Mouse (Mus musculus) heart, embryonic 11.5 days (tissue): ENCODE data around the gene Slc9a9. TPM values are rescaled to one million over a fixed set of nuclear protein-coding genes. Genes with fewer than 3 reads are reported as not detected.
A peak's percentile ranks its signal among the peaks of the same experiment; 100 is the strongest.

Experiments used
- ATAC-seq: fragments of 200-750 bp; cut with Nextera tagmentation; replicated peaks from 2 replicates; pipeline ENCODE4 v1.8.0; 2017; ENCODE audit warnings: moderate library complexity; ENCODE audit not compliant: insufficient number of reproducible peaks, low FRiP score, low TSS enrichment
- H3K27ac ChIP-seq: fragments of 300-500 bp; sonication (generic); 2 replicates; pipeline ENCODE4 v1.5.1; 2014; ENCODE audit warnings: mild to moderate bottlenecking, low read depth, low read length
- H3K27me3 ChIP-seq: fragments of 300-500 bp; sonication (generic); 2 replicates; pipeline ENCODE4 v1.6.1; 2014; ENCODE audit warnings: mild to moderate bottlenecking, low read length, mixed read lengths; ENCODE audit not compliant: control insufficient read depth, insufficient read depth
- H3K36me3 ChIP-seq: fragments of 300-500 bp; sonication (generic); 2 replicates; pipeline ENCODE4 v1.6.1; 2014; ENCODE audit warnings: mild to moderate bottlenecking, low read length, moderate library complexity, mixed read lengths; ENCODE audit not compliant: control insufficient read depth, insufficient read depth
- H3K4me1 ChIP-seq: fragments of 300-500 bp; sonication (generic); 2 replicates; pipeline ENCODE4 v1.6.1; 2014; ENCODE audit warnings: low read length; ENCODE audit not compliant: control insufficient read depth, insufficient read depth
- H3K4me2 ChIP-seq: fragments of 300-500 bp; sonication (generic); 2 replicates; pipeline ENCODE4 v1.6.1; 2014; ENCODE audit warnings: mild to moderate bottlenecking, moderate library complexity
- H3K4me3 ChIP-seq: fragments of 300-500 bp; sonication (generic); 2 replicates; pipeline ENCODE4 v1.5.1; 2014; ENCODE audit warnings: low read depth, low read length
- H3K9ac ChIP-seq: fragments of 300-500 bp; sonication (generic); 2 replicates; pipeline ENCODE4 v1.6.1; 2014; ENCODE audit warnings: mild to moderate bottlenecking, low read depth, low read length, moderate library complexity
- H3K9me3 ChIP-seq: fragments of 300-500 bp; sonication (generic); replicated peaks from 2 replicates; pipeline ENCODE4 v1.6.1; 2016; ENCODE audit warnings: low read length; ENCODE audit not compliant: control insufficient read depth
- WGBS: fragments of 180-500 bp; shearing (Covaris S2); extraction: QIAGEN DNeasy Blood & Tissue Kit; methylation state at CpG from one replicate; pipeline ENCODE4 v1.1.7; 2014; ENCODE audit not compliant: insufficient replicate concordance; 5-methylcytosine and 5-hydroxymethylcytosine counted together
- polyA plus RNA-seq: library from polyadenylated mRNA; unstranded; fragments of >200 nt; fragmentation: Nextera tagmentation; extraction: Ambion mirVana; gene quantifications from 2 replicates; pipeline ENCODE4 v1.2.1, GENCODE M21; 2014

Slc9a9 gene
- polyA plus RNA-seq, 1 experiment from 2014 or later: 4.1 TPM

DNA sequence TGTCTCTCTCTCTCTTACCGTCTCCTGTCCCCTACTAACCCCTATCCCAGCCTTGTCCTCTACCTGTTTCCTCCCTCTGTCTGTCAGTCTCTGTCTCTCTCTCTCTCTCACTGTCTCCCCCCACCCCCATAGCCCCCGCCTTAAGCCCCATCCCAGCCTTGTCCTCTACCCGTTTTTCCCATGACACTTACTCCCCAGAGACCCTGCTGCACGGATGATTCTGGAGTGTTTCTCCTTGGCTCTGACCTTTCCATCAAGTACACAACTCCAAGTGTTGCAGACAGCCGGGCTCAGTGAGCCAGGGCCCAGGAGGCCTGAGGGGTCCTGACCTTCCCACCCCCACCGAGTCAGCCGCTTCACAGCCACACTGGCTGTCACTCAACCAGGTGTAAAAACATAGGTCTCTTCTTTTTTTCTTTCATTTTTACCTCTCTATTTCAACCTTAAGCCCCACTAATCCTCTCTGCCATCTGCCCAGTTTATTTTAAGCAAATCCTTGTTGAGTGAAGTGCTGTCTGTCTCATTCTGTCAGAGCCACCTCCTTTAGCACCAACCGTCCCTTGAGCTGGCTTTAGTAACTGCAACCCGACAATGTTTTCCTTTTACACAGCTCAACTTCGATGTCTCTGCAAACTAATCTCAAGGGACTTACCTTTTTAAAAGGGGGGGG is 32.4 kb downstream of the Slc9a9 start:
- peaks cover 3% of the 10 kb centered on the region for H3K4me1 ChIP-seq
- H3K36me3 ChIP-seq: no peaks in the 10 kb centered on the region
- H3K27me3 ChIP-seq: no peaks in the 10 kb centered on the region
- peak overlapping the region; percentile 72 for H3K27ac ChIP-seq
- peak; percentile 58; the same call in 1 of the 2 replicates for ATAC-seq
- H3K9ac ChIP-seq: no peak overlapping the region
- H3K9me3 ChIP-seq: no peaks in the 10 kb centered on the region
- 20% methylated on average over 10 of the region's 10 CpGs for WGBS
- H3K4me2 ChIP-seq: peak overlapping the region; percentile 20; the same call in 1 of the 2 replicates
- no peak overlapping the region for H3K4me3 ChIP-seq

- H3K9me3 ChIP-seq: no peaks in the 10 kb centered on the region
- no peak overlapping the region for H3K9ac ChIP-seq
- H3K4me3 ChIP-seq: no peak overlapping the region
- no peak overlapping the region for H3K4me2 ChIP-seq
- H3K36me3 ChIP-seq: no peaks in the 10 kb centered on the region
- no peak for ATAC-seq
- H3K4me1 ChIP-seq: peaks cover 3% of the 10 kb centered on the region
- no peaks in the 10 kb centered on the region for H3K27me3 ChIP-seq
- no peak overlapping the region for H3K27ac ChIP-seq
- WGBS: 86% methylated on average over 9 of the region's 9 CpGs
Observed at GRCm38 (mm10) chr9:94704986-94705757, 35.5 kb downstream of the Slc9a9 start.

- no peaks in the 10 kb centered on the region for H3K9me3 ChIP-seq
- H3K36me3 ChIP-seq: no peaks in the 10 kb centered on the region
- no peak overlapping the region for H3K9ac ChIP-seq
- ATAC-seq: no peak
- no peak overlapping the region for H3K4me3 ChIP-seq
- WGBS: 81% methylated on average over 2 of the region's 2 CpGs
- H3K27me3 ChIP-seq: no peaks in the 10 kb centered on the region
- no peak overlapping the region for H3K4me2 ChIP-seq
- peaks cover 3% of the 10 kb centered on the region for H3K4me1 ChIP-seq
- no peak overlapping the region for H3K27ac ChIP-seq
Observed at GRCm38 (mm10) chr9:94705758-94706026, 36.0 kb downstream of the Slc9a9 start.

GRCm38 (mm10) chr9:94712084-94712483 is 42.4 kb downstream of the Slc9a9 start:
- 87% methylated on average over 5 of the region's 5 CpGs for WGBS
- ATAC-seq: no peak
- Histone ChIP-seq H3K4me3 (no peak overlapping the region), H3K36me3 (no peaks in the 10 kb centered on the region), H3K9me3 (no peaks in the 10 kb centered on the region), H3K9ac (no peak overlapping the region), H3K4me1 (no peaks in the 10 kb centered on the region), H3K27me3 (no peaks in the 10 kb centered on the region), H3K27ac (no peak overlapping the region), H3K4me2 (no peak overlapping the region)

DNA sequence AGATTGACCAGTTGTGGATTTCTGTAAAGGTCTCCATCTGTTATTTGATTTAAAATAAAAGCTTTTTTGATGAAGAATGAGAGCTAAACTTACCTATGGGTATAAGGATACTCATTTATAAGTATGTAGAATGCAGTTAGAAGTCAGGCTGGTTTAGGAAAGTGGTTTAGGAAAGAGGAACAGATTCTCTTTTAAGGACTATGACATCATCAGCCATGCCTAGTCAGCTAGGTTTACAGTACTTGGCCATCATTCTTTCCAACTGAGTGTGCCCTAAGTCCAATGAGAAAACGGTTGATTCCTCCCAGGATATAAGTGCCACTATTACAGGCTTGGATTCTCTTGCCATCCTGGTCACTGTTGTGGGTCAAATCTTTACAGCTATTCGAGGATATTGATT is 47.0 kb downstream of the Slc9a9 start:
- Histone ChIP-seq H3K4me1 (no peaks in the 10 kb centered on the region), H3K27ac (no peak overlapping the region), H3K27me3 (no peaks in the 10 kb centered on the region), H3K36me3 (no peaks in the 10 kb centered on the region), H3K9me3 (no peaks in the 10 kb centered on the region), H3K4me2 (no peak overlapping the region), H3K9ac (no peak overlapping the region), H3K4me3 (no peak overlapping the region)
- ATAC-seq: no peak
- 70% methylated on average over 2 of the region's 2 CpGs for WGBS

DNA sequence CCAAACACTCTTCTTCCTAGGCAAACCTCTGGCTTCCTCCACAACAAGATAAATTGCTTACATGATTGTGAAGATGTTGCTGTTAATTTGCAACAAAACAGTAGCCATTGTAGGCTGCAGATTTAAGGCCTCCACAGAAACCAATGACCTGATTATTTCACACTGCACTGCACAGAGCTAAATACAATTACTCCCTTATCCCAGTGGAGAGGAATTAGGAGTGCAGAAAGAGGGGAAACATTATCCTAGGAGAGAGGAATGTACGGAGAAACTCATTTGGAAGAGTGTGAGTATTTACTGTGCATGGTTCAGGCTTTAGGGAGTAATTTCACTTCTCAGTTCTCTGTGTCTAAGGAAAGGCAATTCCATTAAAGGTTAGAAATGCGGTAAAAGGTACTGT is 53.9 kb downstream of the Slc9a9 start:
- Histone ChIP-seq H3K4me1 (no peaks in the 10 kb centered on the region), H3K27ac (no peak overlapping the region), H3K4me2 (no peak overlapping the region), H3K9me3 (no peaks in the 10 kb centered on the region), H3K9ac (no peak overlapping the region), H3K4me3 (no peak overlapping the region), H3K36me3 (no peaks in the 10 kb centered on the region), H3K27me3 (no peaks in the 10 kb centered on the region)
- ATAC-seq: no peak
- WGBS: 69% methylated on average over 2 of the region's 2 CpGs

DNA sequence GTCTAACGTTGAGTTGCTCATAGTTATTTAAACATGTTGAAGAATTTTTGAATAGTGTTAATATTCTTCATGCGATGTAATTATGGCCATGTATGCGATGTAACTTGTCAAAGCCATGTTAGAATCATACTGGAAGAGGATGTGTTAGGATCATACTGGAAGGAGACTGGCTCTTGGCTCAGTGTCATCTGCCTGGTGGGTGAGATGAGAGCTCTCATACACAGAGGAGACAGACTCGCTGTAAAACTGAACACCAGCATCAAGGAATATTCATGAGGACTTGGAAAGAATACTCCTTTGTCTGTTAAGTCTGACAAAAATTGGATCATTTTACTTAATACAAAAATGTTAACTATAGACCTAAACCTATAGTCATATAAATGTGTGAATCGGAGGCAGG is 55.4 kb downstream of the Slc9a9 start:
- 81% methylated on average over 5 of the region's 5 CpGs for WGBS
- ATAC-seq: no peak

GRCm38 (mm10) chr9:94727457-94727856 is 57.7 kb downstream of the Slc9a9 start:
- Histone ChIP-seq H3K36me3 (no peaks in the 10 kb centered on the region), H3K4me3 (no peak overlapping the region), H3K4me1 (no peaks in the 10 kb centered on the region), H3K27me3 (no peaks in the 10 kb centered on the region), H3K4me2 (no peak overlapping the region), H3K9ac (no peak overlapping the region), H3K27ac (no peak overlapping the region), H3K9me3 (no peaks in the 10 kb centered on the region)
- 28% methylated on average over 5 of the region's 5 CpGs for WGBS
- ATAC-seq: no peak

More for the DNA sequence above, 55.4 kb downstream of the Slc9a9 start:
- no peaks in the 10 kb centered on the region for H3K36me3 ChIP-seq
- no peaks in the 10 kb centered on the region for H3K9me3 ChIP-seq
- no peak overlapping the region for H3K27ac ChIP-seq
- no peaks in the 10 kb centered on the region for H3K27me3 ChIP-seq
- H3K9ac ChIP-seq: no peak overlapping the region
- no peaks in the 10 kb centered on the region for H3K4me1 ChIP-seq
- no peak overlapping the region for H3K4me2 ChIP-seq
- H3K4me3 ChIP-seq: no peak overlapping the region

DNA sequence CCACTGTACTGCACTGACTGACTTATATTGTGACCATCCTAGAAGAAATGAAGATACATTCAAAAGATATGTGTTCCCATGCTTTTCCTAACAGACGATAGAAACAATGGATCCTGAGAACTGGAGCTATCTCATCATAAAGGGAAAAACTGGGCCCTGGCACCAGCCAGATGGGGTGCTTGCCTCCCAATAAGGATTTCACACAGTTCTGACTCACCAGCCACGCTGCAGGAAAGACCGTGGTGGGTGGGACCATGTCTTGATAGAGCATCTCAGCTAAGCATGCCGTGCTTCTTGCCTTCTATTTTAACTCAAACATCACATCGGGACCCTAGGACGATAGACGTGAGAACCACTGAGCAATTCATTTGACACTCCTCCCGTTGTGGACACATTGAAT is 60.7 kb downstream of the Slc9a9 start:
- Histone ChIP-seq H3K4me2 (no peak overlapping the region), H3K9me3 (no peaks in the 10 kb centered on the region), H3K9ac (no peak overlapping the region), H3K36me3 (no peaks in the 10 kb centered on the region), H3K4me3 (no peak overlapping the region), H3K27me3 (no peaks in the 10 kb centered on the region), H3K4me1 (no peaks in the 10 kb centered on the region), H3K27ac (no peak overlapping the region)
- WGBS: 84% methylated on average over 8 of the region's 8 CpGs
- ATAC-seq: no peak
